Mouse (Mus musculus): ENCODE measurements around the gene Gm20431. TPM values are rescaled to one million over a fixed set of nuclear protein-coding genes. Genes with fewer than 3 reads are reported as not detected.
A peak's percentile ranks its signal among the peaks of the same experiment; 100 is the strongest.

The Gm20431 gene
- polyA plus RNA-seq, 1 experiment from 2014 or later = 2.0 TPM

DNA sequence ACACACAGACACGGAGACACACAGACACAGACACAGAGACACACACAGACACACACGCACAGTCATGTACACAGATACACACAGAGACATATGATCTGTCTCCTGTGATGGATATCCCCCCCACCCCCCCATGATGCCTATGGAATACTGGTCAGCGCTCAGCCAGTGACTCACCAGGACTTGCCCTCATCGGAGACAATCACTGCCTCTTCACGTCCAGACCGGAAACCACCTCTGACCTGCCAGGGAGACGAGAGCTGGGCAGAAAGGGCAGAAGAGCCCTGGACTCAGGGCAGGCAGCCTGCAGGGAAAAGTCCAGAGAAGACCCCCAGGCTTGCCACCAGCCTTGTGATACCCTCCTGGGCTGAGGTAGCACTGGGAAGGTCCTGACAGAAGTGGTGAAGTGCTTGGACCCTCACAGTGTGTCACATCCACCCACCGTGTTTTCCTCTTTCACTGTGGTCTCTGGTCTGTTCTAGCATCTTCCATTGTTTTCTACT is 85.1 kb downstream of the Gm20431 start:
- Histone ChIP-seq H3K4me2 (ENCODE audit: low read depth, low read length) (no peak overlapping the region), H3K4me1 (ENCODE audit: control insufficient read depth, insufficient read depth, low read length) (peaks cover 5% of the 10 kb centered on the region; the same call in 1 of the 2 replicates), H3K27me3 (replicated peaks; ENCODE audit: control insufficient read depth, insufficient read depth, low read length) (no peaks in the 10 kb centered on the region), H3K9ac (ENCODE audit: low read depth, low read length) (no peak overlapping the region), H3K36me3 (ENCODE audit: control insufficient read depth, insufficient read depth, low read length) (no peaks in the 10 kb centered on the region), H3K4me3 (ENCODE audit: low read length) (no peak overlapping the region), H3K27ac (ENCODE audit: low read length) (no peak overlapping the region), H3K9me3 (ENCODE audit: control insufficient read depth, low read length) (no peaks in the 10 kb centered on the region)
- WGBS = 86% methylated on average over 8 of the region's 8 CpGs
- no peak for ATAC-seq

DNA sequence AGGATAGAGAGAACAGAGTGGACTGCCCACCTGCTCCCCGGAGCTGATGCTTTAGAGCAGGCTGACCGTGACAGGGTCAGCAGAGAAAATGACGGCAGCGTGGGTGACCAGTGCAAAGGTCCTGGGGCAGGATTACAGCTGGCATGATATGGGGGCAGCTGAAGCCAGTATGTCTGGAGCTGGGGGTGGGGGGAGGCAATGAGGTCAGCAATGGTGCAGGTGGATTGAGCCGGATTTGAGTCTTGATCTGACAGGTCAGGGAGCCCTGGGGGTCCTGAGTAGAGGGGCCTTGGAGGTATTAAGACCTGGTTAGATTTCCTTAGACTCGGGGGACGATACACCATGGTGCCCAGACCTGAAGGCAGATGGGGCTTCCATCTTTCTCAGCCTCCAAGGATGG is 85.7 kb downstream of the Gm20431 start:
- WGBS = 83% methylated on average over 7 of the region's 7 CpGs
- H3K27ac ChIP-seq (ENCODE audit: low read length) = no peak overlapping the region
- H3K36me3 ChIP-seq (ENCODE audit: control insufficient read depth, insufficient read depth, low read length) = no peaks in the 10 kb centered on the region
- peaks cover 5% of the 10 kb centered on the region for H3K4me1 ChIP-seq (ENCODE audit: control insufficient read depth, insufficient read depth, low read length)
- no peaks in the 10 kb centered on the region for H3K27me3 ChIP-seq (replicated peaks; ENCODE audit: control insufficient read depth, insufficient read depth, low read length)
- no peak overlapping the region for H3K4me2 ChIP-seq (ENCODE audit: low read depth, low read length)
- no peak overlapping the region for H3K4me3 ChIP-seq (ENCODE audit: low read length)
- no peak overlapping the region for H3K9ac ChIP-seq (ENCODE audit: low read depth, low read length)
- H3K9me3 ChIP-seq (ENCODE audit: control insufficient read depth, low read length) = no peaks in the 10 kb centered on the region
- no peak for ATAC-seq

DNA sequence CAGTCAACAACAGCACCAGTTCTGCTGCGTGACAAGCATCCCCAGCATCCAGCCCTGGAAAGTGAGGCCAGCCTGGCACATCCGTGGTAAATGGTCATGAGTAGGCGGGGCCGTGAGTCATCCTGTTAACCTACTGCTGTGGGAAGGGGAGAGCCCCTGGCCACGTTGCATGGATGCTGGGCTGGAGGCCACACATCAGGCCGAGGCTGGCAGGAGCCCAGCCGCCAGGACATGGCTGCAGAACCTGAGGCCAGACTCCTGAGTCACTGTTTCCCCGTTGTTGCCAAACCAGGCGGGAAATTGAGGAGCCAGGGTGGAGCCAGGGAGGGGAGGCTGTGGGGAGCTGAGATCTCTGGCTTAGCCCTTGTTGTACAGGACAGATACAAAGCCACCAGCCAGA is 86.5 kb downstream of the Gm20431 start:
- Histone ChIP-seq H3K4me3 (ENCODE audit: low read length) (no peak overlapping the region), H3K9ac (ENCODE audit: low read depth, low read length) (no peak overlapping the region), H3K4me1 (ENCODE audit: control insufficient read depth, insufficient read depth, low read length) (peaks cover 5% of the 10 kb centered on the region), H3K27me3 (replicated peaks; ENCODE audit: control insufficient read depth, insufficient read depth, low read length) (no peaks in the 10 kb centered on the region), H3K9me3 (ENCODE audit: control insufficient read depth, low read length) (no peaks in the 10 kb centered on the region), H3K27ac (ENCODE audit: low read length) (no peak overlapping the region), H3K4me2 (ENCODE audit: low read depth, low read length) (no peak overlapping the region), H3K36me3 (ENCODE audit: control insufficient read depth, insufficient read depth, low read length) (no peaks in the 10 kb centered on the region)
- no peak for ATAC-seq
- 58% methylated on average over 9 of the region's 9 CpGs for WGBS

DNA sequence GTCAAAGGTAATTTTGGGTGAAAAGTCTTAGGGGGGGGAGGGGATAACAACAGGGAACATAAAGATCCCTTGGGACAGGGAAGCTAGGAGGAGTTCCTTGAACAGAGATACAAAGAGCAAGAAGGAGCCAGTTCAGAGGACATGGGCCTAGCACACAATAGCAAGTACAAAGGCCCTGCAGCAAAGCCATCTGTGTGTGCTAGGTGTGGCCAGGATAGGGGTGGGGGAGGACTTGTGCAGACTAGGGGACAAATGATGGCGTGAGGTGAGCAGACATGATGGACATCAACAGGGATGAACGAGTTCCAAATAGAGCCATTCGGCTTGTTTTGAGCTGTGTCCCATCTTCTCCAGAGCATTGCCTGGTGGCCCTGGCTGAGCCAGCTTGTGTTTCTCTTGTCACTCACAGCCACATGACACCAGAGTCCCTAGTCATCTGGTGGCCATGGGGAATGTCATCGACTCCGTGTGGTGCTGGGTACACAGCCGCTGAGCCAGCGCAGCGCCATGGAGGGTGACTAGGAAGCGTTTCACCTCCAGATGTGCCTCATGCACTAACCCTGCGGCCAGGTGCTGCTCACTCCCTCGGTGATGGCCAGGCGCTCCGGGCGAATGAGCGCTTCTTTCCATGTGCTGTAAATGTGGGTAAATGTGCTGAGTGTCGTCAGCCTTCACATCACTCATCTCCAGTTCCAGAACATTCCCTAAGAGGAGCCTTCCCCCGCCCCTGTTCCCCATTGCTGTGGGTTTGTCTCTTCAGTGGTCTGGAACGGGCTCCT is 89.7 kb downstream of the Gm20431 start:
- H3K4me3 ChIP-seq (ENCODE audit: low read length) = no peak overlapping the region
- no peak for ATAC-seq
- H3K27ac ChIP-seq (ENCODE audit: low read length) = no peak overlapping the region
- H3K4me2 ChIP-seq (ENCODE audit: low read depth, low read length) = no peak overlapping the region
- whole genome bisulfite sequencing = 85% methylated on average over 18 of the region's 18 CpGs
- H3K4me1 ChIP-seq (ENCODE audit: control insufficient read depth, insufficient read depth, low read length) = no peaks in the 10 kb centered on the region; the same call in 1 of the 2 replicates
- no peaks in the 10 kb centered on the region for H3K27me3 ChIP-seq (replicated peaks; ENCODE audit: control insufficient read depth, insufficient read depth, low read length)
- H3K36me3 ChIP-seq (ENCODE audit: control insufficient read depth, insufficient read depth, low read length) = no peaks in the 10 kb centered on the region
- no peaks in the 10 kb centered on the region for H3K9me3 ChIP-seq (ENCODE audit: control insufficient read depth, low read length)
- H3K9ac ChIP-seq (ENCODE audit: low read depth, low read length) = no peak overlapping the region

DNA sequence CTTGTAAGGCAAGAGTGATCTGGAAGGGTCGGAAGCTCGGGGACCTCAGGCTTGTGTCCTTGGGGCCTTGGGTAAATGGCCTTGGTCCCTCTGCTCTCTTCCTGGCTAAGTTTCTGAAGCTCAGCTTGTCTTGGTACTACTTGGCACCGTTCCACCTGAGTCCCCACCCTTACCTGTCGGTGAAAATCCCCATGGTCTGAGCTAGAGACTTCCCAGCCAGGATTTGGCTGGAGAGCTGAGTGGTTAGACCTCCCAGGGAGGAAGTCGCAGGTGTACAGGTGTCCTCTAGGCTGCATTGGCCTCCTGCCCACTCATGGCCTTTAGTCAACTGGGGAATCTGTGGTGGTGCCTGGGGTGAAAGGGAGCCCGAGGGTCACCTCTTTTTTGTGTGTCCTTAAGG is 90.5 kb downstream of the Gm20431 start:
- no peak overlapping the region for H3K4me3 ChIP-seq (ENCODE audit: low read length)
- no peaks in the 10 kb centered on the region for H3K27me3 ChIP-seq (replicated peaks; ENCODE audit: control insufficient read depth, insufficient read depth, low read length)
- H3K4me1 ChIP-seq (ENCODE audit: control insufficient read depth, insufficient read depth, low read length) = peaks cover 2% of the 10 kb centered on the region; the same call in 1 of the 2 replicates
- no peaks in the 10 kb centered on the region for H3K9me3 ChIP-seq (ENCODE audit: control insufficient read depth, low read length)
- H3K36me3 ChIP-seq (ENCODE audit: control insufficient read depth, insufficient read depth, low read length) = no peaks in the 10 kb centered on the region
- H3K4me2 ChIP-seq (ENCODE audit: low read depth, low read length) = no peak overlapping the region
- ATAC-seq = no peak
- H3K9ac ChIP-seq (ENCODE audit: low read depth, low read length) = no peak overlapping the region
- peak overlapping the region; percentile 69 for H3K27ac ChIP-seq (ENCODE audit: low read length)
- WGBS = 86% methylated on average over 6 of the region's 6 CpGs

DNA sequence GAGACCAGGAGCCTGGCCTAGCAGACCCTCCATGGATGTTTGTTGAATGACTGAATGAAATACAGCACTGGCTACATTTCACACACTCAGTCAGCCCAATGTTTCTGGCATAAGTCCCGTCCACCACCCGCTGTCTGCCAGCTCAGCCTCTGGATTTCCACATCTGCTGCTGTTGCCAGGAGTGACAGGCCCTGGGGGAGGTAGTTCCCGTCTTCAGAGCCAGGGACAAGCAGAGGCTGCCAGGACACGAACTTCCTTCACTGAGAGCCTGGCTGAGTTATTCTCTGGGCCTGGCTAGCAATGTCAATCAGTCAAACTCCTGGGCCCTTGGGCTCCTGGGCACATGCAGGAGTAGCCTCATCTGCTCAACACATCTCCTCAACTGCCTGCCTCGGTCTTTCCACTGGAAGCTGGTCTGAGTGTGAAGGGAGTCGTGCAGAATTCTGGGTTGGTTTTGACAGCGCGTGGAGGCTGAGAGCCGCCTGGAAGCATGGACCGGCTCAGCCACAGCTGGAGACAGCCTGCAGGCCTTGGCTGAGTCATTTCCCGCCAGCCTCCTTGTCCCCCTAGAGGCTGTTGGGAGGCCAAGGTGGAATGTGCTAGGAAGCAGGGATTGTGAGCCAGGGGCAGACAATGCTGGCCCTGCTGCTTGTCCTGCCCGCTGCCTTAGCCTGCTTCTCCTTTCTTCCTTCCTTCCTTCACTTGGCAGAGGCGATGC is 91.2 kb downstream of the Gm20431 start:
- H3K27me3 ChIP-seq (replicated peaks; ENCODE audit: control insufficient read depth, insufficient read depth, low read length) = no peaks in the 10 kb centered on the region
- ATAC-seq = no peak
- H3K4me3 ChIP-seq (ENCODE audit: low read length) = no peak overlapping the region
- no peak overlapping the region for H3K9ac ChIP-seq (ENCODE audit: low read depth, low read length)
- no peak overlapping the region for H3K4me2 ChIP-seq (ENCODE audit: low read depth, low read length)
- 51% methylated on average over 13 of the region's 13 CpGs for WGBS
- H3K36me3 ChIP-seq (ENCODE audit: control insufficient read depth, insufficient read depth, low read length) = no peaks in the 10 kb centered on the region
- H3K27ac ChIP-seq (ENCODE audit: low read length) = peak overlapping the region; percentile 69
- peaks cover 7% of the 10 kb centered on the region; the same call in 1 of the 2 replicates for H3K4me1 ChIP-seq (ENCODE audit: control insufficient read depth, insufficient read depth, low read length)
- no peaks in the 10 kb centered on the region for H3K9me3 ChIP-seq (ENCODE audit: control insufficient read depth, low read length)

DNA sequence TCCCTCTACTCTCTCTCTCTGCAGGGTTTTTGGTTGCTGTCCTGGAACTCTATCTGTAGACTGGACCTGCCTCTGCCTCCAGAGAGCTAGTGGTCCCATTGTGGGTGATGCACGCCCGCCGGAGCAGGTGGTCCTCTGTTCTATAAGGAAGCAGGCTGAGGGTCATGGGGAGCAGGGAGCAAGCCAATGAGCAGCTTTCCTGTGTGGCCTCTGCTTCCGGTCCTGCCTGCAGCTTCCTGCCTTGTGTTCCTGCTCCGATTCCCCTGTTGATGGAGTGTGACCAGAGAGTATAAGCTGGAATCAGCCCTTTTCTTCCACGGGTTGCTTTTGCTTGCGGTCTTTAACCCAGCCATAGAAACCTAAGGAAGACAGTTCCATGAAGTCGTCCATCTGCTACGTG is 93.2 kb downstream of the Gm20431 start:
- no peak for ATAC-seq
- no peak overlapping the region for H3K9ac ChIP-seq (ENCODE audit: low read depth, low read length)
- peaks cover 18% of the 10 kb centered on the region for H3K4me1 ChIP-seq (ENCODE audit: control insufficient read depth, insufficient read depth, low read length)
- H3K4me2 ChIP-seq (ENCODE audit: low read depth, low read length) = no peak overlapping the region
- H3K9me3 ChIP-seq (ENCODE audit: control insufficient read depth, low read length) = no peaks in the 10 kb centered on the region
- no peak overlapping the region for H3K4me3 ChIP-seq (ENCODE audit: low read length)
- 0 out of 2 replicates have a peak overlapping the region, but pooled peaks have one; percentile 21 for H3K27ac ChIP-seq (ENCODE audit: low read length)
- no peaks in the 10 kb centered on the region for H3K27me3 ChIP-seq (replicated peaks; ENCODE audit: control insufficient read depth, insufficient read depth, low read length)
- no peaks in the 10 kb centered on the region for H3K36me3 ChIP-seq (ENCODE audit: control insufficient read depth, insufficient read depth, low read length)
- WGBS = 82% methylated on average over 9 of the region's 9 CpGs

DNA sequence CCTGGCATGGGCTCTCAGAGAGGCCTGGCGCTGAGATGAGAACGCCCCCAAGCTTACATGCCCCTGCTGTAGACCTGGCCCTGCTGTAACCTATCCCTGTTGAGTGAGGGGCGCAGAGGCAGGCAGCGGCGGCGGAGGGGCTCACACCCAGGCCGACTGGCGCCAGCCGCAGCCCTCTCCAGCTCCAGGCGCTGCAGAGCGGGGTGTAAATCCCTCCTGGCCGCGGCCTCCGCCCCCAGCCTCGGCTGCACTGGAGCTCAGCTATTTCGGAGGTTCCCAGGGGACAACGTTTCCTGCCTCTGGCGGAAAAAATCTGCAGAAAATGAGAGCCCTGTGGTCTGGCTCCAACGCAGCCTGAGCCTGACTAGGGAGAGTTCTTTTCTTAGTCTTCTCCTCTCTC is 95.6 kb downstream of the Gm20431 start:
- Histone ChIP-seq H3K9me3 (ENCODE audit: control insufficient read depth, low read length) (no peaks in the 10 kb centered on the region), H3K27me3 (replicated peaks; ENCODE audit: control insufficient read depth, insufficient read depth, low read length) (no peaks in the 10 kb centered on the region), H3K9ac (ENCODE audit: low read depth, low read length) (peak overlapping the region; percentile 63), H3K4me2 (ENCODE audit: low read depth, low read length) (no peak overlapping the region), H3K4me3 (ENCODE audit: low read length) (no peak overlapping the region), H3K36me3 (ENCODE audit: control insufficient read depth, insufficient read depth, low read length) (no peaks in the 10 kb centered on the region), H3K27ac (ENCODE audit: low read length) (peak overlapping the region; percentile 66), H3K4me1 (ENCODE audit: control insufficient read depth, insufficient read depth, low read length) (peaks cover 24% of the 10 kb centered on the region)
- peak; percentile 35 for ATAC-seq
- WGBS = 30% methylated on average over 19 of the region's 19 CpGs

DNA sequence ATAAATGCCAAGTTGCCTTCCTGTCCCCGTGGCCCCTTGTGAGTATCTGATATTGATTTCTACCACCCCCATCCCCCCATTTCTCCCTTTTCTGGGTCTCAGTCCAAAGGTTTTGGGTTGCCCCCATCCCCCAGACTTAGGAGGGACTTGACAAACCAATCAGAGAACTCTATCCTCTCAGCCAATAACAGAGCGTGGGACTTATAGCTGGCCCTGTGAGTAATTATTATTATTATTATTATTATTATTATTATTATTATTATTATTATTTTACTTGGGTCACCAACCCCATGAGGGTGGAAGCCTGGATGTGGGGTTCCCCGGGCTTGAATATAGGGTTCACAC is 96.0 kb downstream of the Gm20431 start:
- H3K4me2 ChIP-seq (ENCODE audit: low read depth, low read length) = no peak overlapping the region
- H3K27ac ChIP-seq (ENCODE audit: low read length) = peak overlapping the region; percentile 66
- H3K27me3 ChIP-seq (replicated peaks; ENCODE audit: control insufficient read depth, insufficient read depth, low read length) = 0 out of 2 replicates have a peak, but pooled peaks cover 3% of the 10 kb centered on the region
- H3K4me3 ChIP-seq (ENCODE audit: low read length) = no peak overlapping the region
- ATAC-seq = no peak
- no peaks in the 10 kb centered on the region for H3K36me3 ChIP-seq (ENCODE audit: control insufficient read depth, insufficient read depth, low read length)
- peaks cover 24% of the 10 kb centered on the region for H3K4me1 ChIP-seq (ENCODE audit: control insufficient read depth, insufficient read depth, low read length)
- 72% methylated on average over 3 of the region's 3 CpGs for whole genome bisulfite sequencing
- H3K9me3 ChIP-seq (ENCODE audit: control insufficient read depth, low read length) = no peaks in the 10 kb centered on the region
- H3K9ac ChIP-seq (ENCODE audit: low read depth, low read length) = peak overlapping the region; percentile 63
